Mouse (Mus musculus) heart, postnatal 0 days (tissue): ENCODE measurements at regions not wholly inside any gene's neighbourhood (a gene's known extent, or its start where the extent isn't known, plus 50 kb on each side); places are given as distances from the start of the nearest gene placed in this dataset.

Experiments used
- ATAC-seq: fragments of 200-750 bp; cut with Nextera tagmentation; 2 replicates; pipeline ENCODE4 v1.8.0; 2017; ENCODE audit warnings: low read depth, moderate number of reproducible peaks, moderate library complexity; ENCODE audit not compliant: insufficient read depth
- DNase-seq: peaks from one replicate; pipeline ENCODE4 v3.0.0-alpha.2; 2016; ENCODE audit warnings: low spot score
- H3K27ac ChIP-seq: fragments of 300-500 bp; sonication (generic); 2 replicates; pipeline ENCODE4 v1.5.1; 2014; ENCODE audit warnings: low read depth, mild to moderate bottlenecking
- H3K27me3 ChIP-seq: fragments of 300-500 bp; sonication (generic); 2 replicates; pipeline ENCODE4 v1.6.1; 2014; ENCODE audit warnings: low read length, mixed read lengths; ENCODE audit not compliant: control insufficient read depth, insufficient read depth
- H3K36me3 ChIP-seq: fragments of 300-500 bp; sonication (generic); replicated peaks from 2 replicates; pipeline ENCODE4 v1.6.1; 2014; ENCODE audit warnings: low read length, mixed read lengths; ENCODE audit not compliant: control insufficient read depth, insufficient read depth
- H3K4me1 ChIP-seq: fragments of 300-500 bp; sonication (generic); 2 replicates; pipeline ENCODE4 v1.6.1; 2014; ENCODE audit warnings: antibody characterized with exemption; ENCODE audit not compliant: control insufficient read depth, insufficient read depth
- H3K4me2 ChIP-seq: fragments of 300-500 bp; sonication (generic); 2 replicates; pipeline ENCODE4 v1.6.1; 2014; ENCODE audit warnings: low read depth, mild to moderate bottlenecking, low read length, moderate library complexity
- H3K4me3 ChIP-seq: fragments of 300-500 bp; sonication (generic); 2 replicates; pipeline ENCODE4 v1.5.1; 2014; ENCODE audit warnings: low read depth, low read length
- H3K9ac ChIP-seq: fragments of 300-500 bp; sonication (generic); replicated peaks from 2 replicates; pipeline ENCODE4 v1.6.1; 2014; ENCODE audit warnings: low read depth, low read length, mixed read lengths
- H3K9me3 ChIP-seq: fragments of 300-500 bp; sonication (generic); replicated peaks from 2 replicates; pipeline ENCODE4 v1.6.1; 2016; ENCODE audit warnings: low read length; ENCODE audit not compliant: control insufficient read depth
- CTCF ChIP-seq: IDR thresholded peaks from 2 replicates; pipeline ENCODE4 v1.5.1; 2016; ENCODE audit warnings: antibody characterized with exemption, control low read depth, low read depth
- EP300 ChIP-seq: IDR thresholded peaks from 2 replicates; pipeline ENCODE4 v1.6.1; 2016; ENCODE audit warnings: antibody characterized with exemption, low read depth
- WGBS: fragments of 180-500 bp; shearing (Covaris S2); extraction: QIAGEN DNeasy Blood & Tissue Kit; methylation state at CpG from one replicate; pipeline ENCODE4 v1.1.7; 2014; 5-methylcytosine and 5-hydroxymethylcytosine counted together

DNA sequence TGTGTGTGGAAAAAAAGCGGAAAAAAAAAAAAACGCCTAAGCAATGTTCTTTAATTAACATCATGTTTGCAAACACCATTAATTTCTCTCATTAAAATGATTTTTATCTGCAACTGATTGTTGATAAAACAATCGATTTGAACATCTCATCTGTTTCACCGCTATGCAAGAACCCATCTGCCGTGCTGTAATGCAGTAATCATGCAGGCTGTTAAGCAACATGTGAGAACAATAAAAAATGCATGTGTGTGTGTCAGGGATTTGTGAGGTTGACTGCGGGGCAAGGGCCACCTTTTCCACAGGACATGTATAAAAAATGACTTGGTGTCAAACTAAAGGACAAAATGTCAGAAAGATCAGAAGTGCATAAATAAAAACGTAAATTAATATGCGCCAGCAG is 618.9 kb upstream of the Tenm3 start:
- ATAC-seq (no peak), DNase-seq (no peak)
- no peak overlapping the region for H3K9ac ChIP-seq
- H3K4me2 ChIP-seq = no peak overlapping the region
- H3K36me3 ChIP-seq = no peaks in the 10 kb centered on the region
- WGBS = 82% methylated on average over 8 of the region's 8 CpGs
- H3K27ac ChIP-seq = no peak overlapping the region
- no peaks in the 10 kb centered on the region for H3K9me3 ChIP-seq
- no peak for TF ChIP-seq EP300
- no peak overlapping the region for H3K4me3 ChIP-seq
- no peaks in the 10 kb centered on the region for H3K27me3 ChIP-seq
- H3K4me1 ChIP-seq = no peaks in the 10 kb centered on the region

GRCm38 (mm10) chr8:49461724-49462473 is 618.1 kb upstream of the Tenm3 start:
- no peak overlapping the region for H3K4me2 ChIP-seq
- H3K4me1 ChIP-seq = no peaks in the 10 kb centered on the region
- H3K27me3 ChIP-seq = no peaks in the 10 kb centered on the region
- no peak for DNase-seq
- H3K36me3 ChIP-seq = no peaks in the 10 kb centered on the region
- WGBS = 62% methylated on average over 16 of the region's 16 CpGs
- H3K27ac ChIP-seq = no peak overlapping the region
- TF ChIP-seq EP300 (no peak), CTCF (no peak)
- H3K9me3 ChIP-seq = no peaks in the 10 kb centered on the region
- H3K9ac ChIP-seq = no peak overlapping the region
- ATAC-seq = no peak
- H3K4me3 ChIP-seq = no peak overlapping the region

DNA sequence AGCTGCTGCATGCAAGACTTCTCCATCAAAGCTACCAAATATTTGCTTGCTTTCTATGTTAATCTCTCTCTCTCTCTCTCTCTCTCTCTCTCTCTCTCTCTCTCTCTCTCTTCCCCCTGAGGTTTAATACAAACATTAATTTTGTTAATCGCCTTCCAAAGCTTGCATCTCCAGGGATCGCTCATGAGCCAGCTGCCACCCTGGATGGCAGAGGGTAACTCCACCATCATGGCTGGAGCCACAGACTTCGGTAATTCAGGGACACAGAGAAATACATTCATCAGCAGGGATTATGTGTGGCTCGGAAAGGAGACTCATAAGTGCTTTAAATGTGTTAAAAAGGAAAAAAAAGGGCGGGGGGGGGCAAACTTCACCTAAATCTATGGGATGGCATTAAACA is 601.7 kb upstream of the Tenm3 start:
- Histone ChIP-seq H3K36me3 (no peaks in the 10 kb centered on the region), H3K9me3 (no peaks in the 10 kb centered on the region), H3K4me1 (no peaks in the 10 kb centered on the region), H3K9ac (no peak overlapping the region), H3K27me3 (no peaks in the 10 kb centered on the region), H3K4me2 (no peak overlapping the region), H3K4me3 (no peak overlapping the region), H3K27ac (no peak overlapping the region)
- 67% methylated on average over 5 of the region's 5 CpGs for WGBS
- no peak for DNase-seq
- TF ChIP-seq EP300 (no peak), CTCF (no peak)
- no peak for ATAC-seq

DNA sequence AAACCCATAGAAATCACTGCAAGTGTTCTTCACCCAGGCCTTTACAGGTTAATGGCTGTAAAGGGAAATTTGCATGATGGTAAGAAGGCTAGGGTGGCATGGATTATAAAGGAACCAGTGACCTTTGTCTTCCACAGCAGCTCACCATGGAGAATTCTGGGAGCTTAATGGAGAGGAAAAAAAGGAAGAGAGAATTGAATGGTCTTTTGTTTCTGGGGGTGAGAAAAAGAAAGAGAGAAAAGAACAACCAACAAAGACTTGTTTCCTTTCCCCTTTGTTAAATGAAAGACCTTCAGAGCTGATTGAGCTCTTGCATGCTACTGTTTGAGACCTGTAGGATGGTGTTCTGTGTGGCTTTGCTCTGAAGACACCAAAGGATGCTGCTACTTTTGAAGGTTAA is 597.5 kb upstream of the Tenm3 start:
- no peaks in the 10 kb centered on the region for H3K9me3 ChIP-seq
- no peak overlapping the region for H3K4me3 ChIP-seq
- H3K4me1 ChIP-seq = no peaks in the 10 kb centered on the region
- H3K4me2 ChIP-seq = no peak overlapping the region
- ATAC-seq = no peak
- TF ChIP-seq EP300 (no peak), CTCF (no peak)
- H3K27me3 ChIP-seq = no peaks in the 10 kb centered on the region
- H3K9ac ChIP-seq = no peak overlapping the region
- no peak for DNase-seq
- H3K36me3 ChIP-seq = no peaks in the 10 kb centered on the region
- no peak overlapping the region for H3K27ac ChIP-seq

DNA sequence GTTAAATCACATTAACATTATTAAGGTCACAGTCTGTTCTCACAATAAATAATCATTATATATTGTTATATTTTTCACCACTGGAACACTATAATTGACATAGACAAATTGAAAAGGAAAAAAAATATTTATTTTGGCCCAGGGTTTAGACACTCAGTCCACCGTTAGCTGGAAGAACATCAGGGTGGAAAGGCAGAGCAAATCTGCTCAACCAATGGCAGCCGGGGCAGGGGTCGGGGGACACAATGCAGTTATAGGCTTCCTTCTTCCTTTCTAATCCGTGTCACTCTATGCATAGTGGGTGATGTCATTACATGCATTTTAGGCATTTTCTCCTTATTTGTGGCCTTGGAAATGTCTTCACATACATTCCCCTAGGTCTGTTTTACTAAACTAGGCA is 552.8 kb upstream of the Tenm3 start:
- WGBS = 68% methylated on average over 4 of the region's 4 CpGs
- no peak for ATAC-seq
- Histone ChIP-seq H3K27ac (no peak overlapping the region), H3K27me3 (no peaks in the 10 kb centered on the region), H3K36me3 (no peaks in the 10 kb centered on the region), H3K4me2 (no peak overlapping the region), H3K4me3 (no peak overlapping the region), H3K9ac (no peak overlapping the region), H3K4me1 (no peaks in the 10 kb centered on the region), H3K9me3 (no peaks in the 10 kb centered on the region)
- DNase-seq = no peak
- TF ChIP-seq EP300 (no peak), CTCF (no peak)

- Histone ChIP-seq H3K9me3 (no peaks in the 10 kb centered on the region), H3K4me3 (no peak overlapping the region), H3K36me3 (no peaks in the 10 kb centered on the region), H3K9ac (no peak overlapping the region), H3K4me2 (no peak overlapping the region), H3K27ac (no peak overlapping the region), H3K27me3 (no peaks in the 10 kb centered on the region), H3K4me1 (no peaks in the 10 kb centered on the region)
- DNase-seq = peak; percentile 23
- TF ChIP-seq EP300 = no peak
- TF ChIP-seq CTCF = peak; percentile 38
- 11% methylated on average over 1 of the region's 1 CpGs for WGBS
- no peak for ATAC-seq
Measured at GRCm38 (mm10) chr8:49395029-49395428, 551.3 kb upstream of the Tenm3 start.
